Mouse (Mus musculus): ENCODE data around the gene Cmpk1.

The Cmpk1 gene

GRCm38 (mm10) chr4:114986591-114987432 is at the start of gene Cmpk1:
Gene Cmpk1 (minus strand): TSS chr4:114987241.
- TF ChIP-seq GATA4 (IDR thresholded peaks at IDR 0.05; ENCODE audit: insufficient replicate concordance, low read length): no peak

- TF ChIP-seq GATA4 (IDR thresholded peaks at IDR 0.05; ENCODE audit: insufficient replicate concordance, low read length): no peak
These were observed 48.0 kb upstream of the Cmpk1 start for GRCm38 (mm10) chr4:115035043-115035442.

- TF ChIP-seq GATA4 (IDR thresholded peaks at IDR 0.05; ENCODE audit: insufficient replicate concordance, low read length): no peak
These were observed 33.0 kb upstream of the Cmpk1 start for GRCm38 (mm10) chr4:115019997-115020396.

- TF ChIP-seq GATA4 (IDR thresholded peaks at IDR 0.05; ENCODE audit: insufficient replicate concordance, low read length): no peak
These were observed 27.2 kb upstream of the Cmpk1 start for GRCm38 (mm10) chr4:115014276-115014675.

- no peak for TF ChIP-seq GATA4 (IDR thresholded peaks at IDR 0.05; ENCODE audit: insufficient replicate concordance, low read length)
These were observed 13.4 kb upstream of the Cmpk1 start for GRCm38 (mm10) chr4:115000429-115000795.

- no peak for TF ChIP-seq GATA4 (IDR thresholded peaks at IDR 0.05; ENCODE audit: insufficient replicate concordance, low read length)
These were observed 12.9 kb upstream of the Cmpk1 start, which contains the start of gene Stil for GRCm38 (mm10) chr4:114999773-115000428. Gene Stil (plus strand): TSS chr4:115000159.

GRCm38 (mm10) chr4:114999445-114999772 is 12.4 kb upstream of the Cmpk1 start:
- no peak for TF ChIP-seq GATA4 (IDR thresholded peaks at IDR 0.05; ENCODE audit: insufficient replicate concordance, low read length)

GRCm38 (mm10) chr4:114997051-114997450 is 10.0 kb upstream of the Cmpk1 start:
- TF ChIP-seq GATA4 (IDR thresholded peaks at IDR 0.05; ENCODE audit: insufficient replicate concordance, low read length): no peak

- TF ChIP-seq GATA4 (IDR thresholded peaks at IDR 0.05; ENCODE audit: insufficient replicate concordance, low read length): no peak
These were observed 7.2 kb upstream of the Cmpk1 start for GRCm38 (mm10) chr4:114994218-114994617.

GRCm38 (mm10) chr4:114986211-114986590 is 840 bp downstream of the Cmpk1 start:
- TF ChIP-seq GATA4 (IDR thresholded peaks at IDR 0.05; ENCODE audit: insufficient replicate concordance, low read length): no peak

- TF ChIP-seq GATA4 (IDR thresholded peaks at IDR 0.05; ENCODE audit: insufficient replicate concordance, low read length): no peak
These were observed 4.0 kb downstream of the Cmpk1 start for GRCm38 (mm10) chr4:114983020-114983419.

- TF ChIP-seq GATA4 (IDR thresholded peaks at IDR 0.05; ENCODE audit: insufficient replicate concordance, low read length): no peak
These were observed 4.4 kb downstream of the Cmpk1 start for GRCm38 (mm10) chr4:114982619-114983018.

- no peak for TF ChIP-seq GATA4 (IDR thresholded peaks at IDR 0.05; ENCODE audit: insufficient replicate concordance, low read length)
These were observed 13.8 kb downstream of the Cmpk1 start for GRCm38 (mm10) chr4:114973229-114973740.

GRCm38 (mm10) chr4:114970736-114971135 is 16.3 kb downstream of the Cmpk1 start:
- TF ChIP-seq GATA4 (IDR thresholded peaks at IDR 0.05; ENCODE audit: insufficient replicate concordance, low read length): no peak

- no peak for TF ChIP-seq GATA4 (IDR thresholded peaks at IDR 0.05; ENCODE audit: insufficient replicate concordance, low read length)
These were observed 27.5 kb downstream of the Cmpk1 start for GRCm38 (mm10) chr4:114959533-114959932.

- TF ChIP-seq GATA4 (IDR thresholded peaks at IDR 0.05; ENCODE audit: insufficient replicate concordance, low read length): no peak
These were observed 28.3 kb downstream of the Cmpk1 start for GRCm38 (mm10) chr4:114958786-114959185.
